Mouse (Mus musculus) E14TG2a.4 (cell line): ENCODE results near the gene Efcab6.

Experiments used
- CTCF ChIP-seq: conservative IDR thresholded peaks from 2 replicates; pipeline ENCODE4 v1.5.1; 2014; ENCODE audit warnings: low read length
- NANOG ChIP-seq: IDR thresholded peaks from 2 replicates; pipeline ENCODE4 v1.6.1; 2014; ENCODE audit warnings: borderline replicate concordance, low read length, mixed read lengths
- POU5F1 ChIP-seq: IDR thresholded peaks from 2 replicates; pipeline ENCODE4 v1.6.1; 2014; ENCODE audit warnings: low read length, borderline replicate concordance

DNA sequence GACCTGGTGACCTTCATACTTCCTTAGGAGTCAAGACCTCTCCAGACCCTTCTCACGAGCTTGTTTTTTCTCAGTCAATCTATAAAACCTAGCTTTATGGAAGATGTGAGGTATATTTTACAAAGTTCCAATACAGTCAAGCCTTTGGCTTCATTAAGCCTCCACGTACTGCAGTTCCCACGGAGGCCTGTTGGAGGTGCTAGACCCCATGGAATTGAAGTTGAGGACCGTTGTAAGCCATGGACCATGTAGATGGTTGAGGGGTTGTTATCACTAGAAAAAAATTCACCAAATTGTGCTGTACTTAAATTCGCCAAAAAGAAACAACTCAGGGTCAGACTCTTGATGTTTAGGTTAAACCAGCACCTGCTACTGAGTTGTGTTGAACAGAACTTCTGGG, 9.1 kb downstream of the Efcab6 start:
- TF ChIP-seq CTCF (peak; percentile 90), NANOG (no peak), POU5F1 (no peak)
